Mouse (Mus musculus) heart, embryonic 12.5 days (tissue): ENCODE data around the gene Slc10a7. TPM values are rescaled to one million over a fixed set of nuclear protein-coding genes. Genes with fewer than 3 reads are reported as not detected.
A peak's percentile ranks its signal among the peaks of the same experiment; 100 is the strongest.

Experiments
- ATAC-seq: fragments of 200-750 bp; cut with Nextera tagmentation; 2 replicates; pipeline ENCODE4 v1.8.0; 2017; ENCODE audit warnings: moderate TSS enrichment, moderate library complexity; ENCODE audit not compliant: insufficient number of reproducible peaks, low FRiP score
- H3K27ac ChIP-seq: fragments of 300-500 bp; sonication (generic); 2 replicates; pipeline ENCODE4 v1.5.1; 2016; ENCODE audit warnings: mild to moderate bottlenecking, moderate library complexity; ENCODE audit not compliant: poor library complexity, severe bottlenecking
- H3K27me3 ChIP-seq: fragments of 300-500 bp; sonication (generic); replicated peaks from 2 replicates; pipeline ENCODE4 v1.6.1; 2016; ENCODE audit warnings: mild to moderate bottlenecking, moderate library complexity
- H3K36me3 ChIP-seq: fragments of 300-500 bp; sonication (generic); 2 replicates; pipeline ENCODE4 v1.6.1; 2016; ENCODE audit warnings: mild to moderate bottlenecking, moderate library complexity
- H3K4me1 ChIP-seq: fragments of 300-500 bp; sonication (generic); replicated peaks from 2 replicates; pipeline ENCODE4 v1.6.1; 2016; ENCODE audit warnings: mild to moderate bottlenecking
- H3K4me2 ChIP-seq: fragments of 300-500 bp; sonication (generic); 2 replicates; pipeline ENCODE4 v1.6.1; 2016; ENCODE audit warnings: mild to moderate bottlenecking, moderate library complexity
- H3K4me3 ChIP-seq: fragments of 300-500 bp; sonication (generic); 2 replicates; pipeline ENCODE4 v1.5.1; 2016; ENCODE audit warnings: mild to moderate bottlenecking
- H3K9ac ChIP-seq: fragments of 300-500 bp; sonication (generic); 2 replicates; pipeline ENCODE4 v1.6.1; 2016; ENCODE audit warnings: mild to moderate bottlenecking, moderate library complexity
- H3K9me3 ChIP-seq: fragments of 300-500 bp; sonication (generic); replicated peaks from 2 replicates; pipeline ENCODE4 v1.6.1; 2016; ENCODE audit warnings: mild to moderate bottlenecking, moderate library complexity
- WGBS: fragments of 180-500 bp; shearing (Covaris S2); methylation state at CpG from one replicate; pipeline ENCODE4 v1.1.7; 2016; 5-methylcytosine and 5-hydroxymethylcytosine counted together
- polyA plus RNA-seq: library from polyadenylated mRNA; unstranded; fragments of >200 nt; fragmentation: Nextera tagmentation; extraction: Ambion mirVana; gene quantifications from 2 replicates; pipeline ENCODE4 v1.2.1, GENCODE M21; 2016

The Slc10a7 gene
- polyA plus RNA-seq, 1 experiment from 2014 or later, result 12.9 TPM

GRCm38 (mm10) chr8:78765556-78765955, 256.4 kb downstream of the Slc10a7 start:
- Histone ChIP-seq H3K36me3 (no peaks in the 10 kb centered on the region), H3K27ac (no peak overlapping the region), H3K4me1 (no peaks in the 10 kb centered on the region), H3K9ac (no peak overlapping the region), H3K4me2 (no peak overlapping the region), H3K27me3 (no peaks in the 10 kb centered on the region), H3K4me3 (no peak overlapping the region), H3K9me3 (peaks cover 8% of the 10 kb centered on the region)
- ATAC-seq, result no peak
- WGBS, result 80% methylated on average over 1 of the region's 1 CpGs

- H3K4me2 ChIP-seq, result no peak overlapping the region
- no peaks in the 10 kb centered on the region for H3K27me3 ChIP-seq
- no peak overlapping the region for H3K4me3 ChIP-seq
- no peak overlapping the region for H3K9ac ChIP-seq
- WGBS, result 84% methylated on average over 3 of the region's 3 CpGs
- H3K36me3 ChIP-seq, result no peaks in the 10 kb centered on the region
- H3K9me3 ChIP-seq, result no peaks in the 10 kb centered on the region
- ATAC-seq, result no peak
- H3K4me1 ChIP-seq, result peaks cover 13% of the 10 kb centered on the region; the same call in 1 of the 2 replicates
- H3K27ac ChIP-seq, result peak overlapping the region; percentile 48; the same call in 1 of the 2 replicates
Measured at GRCm38 (mm10) chr8:78770584-78770983, 261.4 kb downstream of the Slc10a7 start.

GRCm38 (mm10) chr8:78771256-78771655, 262.1 kb downstream of the Slc10a7 start:
- WGBS, result 19% methylated on average over 7 of the region's 7 CpGs
- Histone ChIP-seq H3K4me1 (peaks cover 13% of the 10 kb centered on the region; the same call in 1 of the 2 replicates), H3K27me3 (no peaks in the 10 kb centered on the region), H3K9ac (0 out of 2 replicates have a peak overlapping the region, but pooled peaks have one; percentile 9), H3K4me3 (peak overlapping the region; percentile 36), H3K36me3 (no peaks in the 10 kb centered on the region), H3K4me2 (peak overlapping the region; percentile 61), H3K27ac (peak overlapping the region; percentile 48; the same call in 1 of the 2 replicates), H3K9me3 (no peaks in the 10 kb centered on the region)
- 0 out of 2 replicates have a peak, but pooled peaks have one; percentile 63 for ATAC-seq

DNA sequence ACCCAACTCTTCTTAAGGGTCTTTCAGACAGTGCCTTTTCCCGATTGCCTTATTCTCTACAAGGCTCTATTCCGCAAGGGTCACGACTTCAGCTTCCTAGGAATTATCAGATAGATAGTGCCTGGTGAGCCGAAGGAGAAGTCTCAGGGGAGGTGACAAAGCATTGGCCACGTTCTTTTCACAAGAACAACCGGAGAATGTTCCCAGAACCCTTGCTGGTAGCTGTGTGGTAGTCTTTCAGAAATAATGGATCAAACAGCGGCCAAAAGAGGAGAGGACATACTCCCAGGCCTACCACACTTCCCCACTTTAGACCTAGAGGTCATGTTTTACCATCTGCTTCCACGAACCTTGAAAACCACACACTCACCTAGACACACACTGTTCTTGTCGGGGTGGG, 267.7 kb downstream of the Slc10a7 start:
- no peak overlapping the region for H3K27ac ChIP-seq
- H3K4me1 ChIP-seq, result peaks cover 2% of the 10 kb centered on the region; the same call in 1 of the 2 replicates
- H3K9me3 ChIP-seq, result peaks cover 6% of the 10 kb centered on the region
- no peak overlapping the region for H3K9ac ChIP-seq
- no peak overlapping the region for H3K4me2 ChIP-seq
- no peak overlapping the region for H3K4me3 ChIP-seq
- H3K36me3 ChIP-seq, result no peaks in the 10 kb centered on the region
- no peak for ATAC-seq
- no peaks in the 10 kb centered on the region for H3K27me3 ChIP-seq
- 71% methylated on average over 9 of the region's 9 CpGs for WGBS

Other genes with a start within 250 kb of the Slc10a7 start
- gene Pou4f2, start 72.7 kb upstream of the Slc10a7 start, polyA plus RNA-seq, result not detected in 2 replicates
- 164 and 175 TPM in 2 replicates for gene Rbmxl1, start 448 bp upstream of the Slc10a7 start, polyA plus RNA-seq